Mouse (Mus musculus) ES-Bruce4 (cell line): ENCODE measurements around the gene Hist1h4i. TPM values are rescaled to one million over a fixed set of nuclear protein-coding genes. Genes with fewer than 3 reads are reported as not detected.

Experiments used
- H3K27ac ChIP-seq: 2 replicates; pipeline ENCODE4 v1.5.1; 2012; ENCODE audit warnings: low read length, inconsistent platforms; ENCODE audit not compliant: insufficient read depth
- H3K27me3 ChIP-seq: 2 replicates; pipeline ENCODE4 v1.6.1; 2012; ENCODE audit warnings: mild to moderate bottlenecking, low read length, inconsistent platforms; ENCODE audit not compliant: control insufficient read depth, poor library complexity, insufficient read depth, severe bottlenecking
- H3K36me3 ChIP-seq: 2 replicates; pipeline ENCODE4 v1.6.1; 2012; ENCODE audit warnings: inconsistent platforms, mild to moderate bottlenecking, low read length, moderate library complexity; ENCODE audit not compliant: control insufficient read depth, poor library complexity, insufficient read depth, severe bottlenecking
- H3K4me1 ChIP-seq: one replicate; pipeline ENCODE4 v1.8.1; 2011; ENCODE audit warnings: low read length; ENCODE audit not compliant: control insufficient read depth, insufficient read depth
- H3K4me3 ChIP-seq: 2 replicates; pipeline ENCODE4 v1.5.1; 2011; ENCODE audit warnings: low read depth, mild to moderate bottlenecking, low read length
- H3K9ac ChIP-seq: 2 replicates; pipeline ENCODE4 v1.6.1; 2012; ENCODE audit warnings: low read depth, mild to moderate bottlenecking, inconsistent platforms; ENCODE audit not compliant: poor library complexity, severe bottlenecking
- H3K9me3 ChIP-seq: replicated peaks from 2 replicates; pipeline ENCODE4 v1.6.1; 2012; ENCODE audit warnings: mild to moderate bottlenecking, low read length, inconsistent platforms; ENCODE audit not compliant: control insufficient read depth, poor library complexity, insufficient read depth, severe bottlenecking
- CTCF ChIP-seq: IDR thresholded peaks from one replicate; pipeline ENCODE4 v1.8.1; 2011; ENCODE audit warnings: low read depth, low read length
- EP300 ChIP-seq: IDR thresholded peaks from 2 replicates; pipeline ENCODE4 v1.6.1; 2011; ENCODE audit warnings: low read depth, low read length; ENCODE audit not compliant: insufficient read depth
- POLR2A ChIP-seq: IDR thresholded peaks from one replicate; pipeline ENCODE4 v1.8.1; 2011; ENCODE audit warnings: low read length; ENCODE audit not compliant: insufficient read depth
- polyA plus RNA-seq: library from polyadenylated mRNA; stranded (reverse); fragments of >200 nt; gene quantifications from 2 replicates; pipeline ENCODE4 v1.2.4, GENCODE M21; 2011; ENCODE audit warnings: low read depth; ENCODE audit not compliant: missing spikeins, insufficient read depth, insufficient read length

Gene Hist1h4i
- polyA plus RNA-seq, 1 experiment: 6.5 TPM

DNA sequence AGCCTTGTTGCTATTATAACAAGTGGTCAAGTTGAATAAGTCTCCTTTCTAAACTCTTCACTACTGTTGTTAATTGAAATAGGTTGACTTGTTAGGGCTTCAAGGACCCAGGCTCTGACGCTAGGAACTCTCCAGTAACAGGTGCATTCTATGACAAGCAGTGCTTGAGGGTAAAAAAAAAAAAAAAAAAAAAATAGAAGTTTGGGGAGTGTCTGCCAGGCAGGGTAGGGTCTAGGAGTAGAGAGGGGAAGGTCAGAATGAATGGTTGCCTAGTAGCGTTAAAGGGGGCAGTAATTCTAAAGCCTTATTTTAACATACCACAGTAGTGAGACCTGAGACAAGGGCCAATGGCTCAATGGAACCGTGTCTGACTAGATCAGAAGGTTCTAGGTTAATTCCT lies 42.8 kb downstream of the Hist1h4i start:
- no peak overlapping the region for H3K4me3 ChIP-seq
- no peaks in the 10 kb centered on the region for H3K9me3 ChIP-seq
- no peaks in the 10 kb centered on the region for H3K4me1 ChIP-seq
- H3K9ac ChIP-seq: no peak overlapping the region
- TF ChIP-seq EP300 (no peak), CTCF (no peak), POLR2A (no peak)
- H3K27me3 ChIP-seq: peaks cover 9% of the 10 kb centered on the region
- no peaks in the 10 kb centered on the region for H3K36me3 ChIP-seq
- H3K27ac ChIP-seq: no peak overlapping the region

- TF ChIP-seq POLR2A (no peak), EP300 (no peak), CTCF (no peak)
- Histone ChIP-seq H3K27ac (no peak overlapping the region), H3K4me3 (no peak overlapping the region), H3K36me3 (no peaks in the 10 kb centered on the region), H3K27me3 (peaks cover 9% of the 10 kb centered on the region), H3K9ac (0 out of 2 replicates have a peak overlapping the region, but pooled peaks have one; percentile 46), H3K4me1 (peaks cover 2% of the 10 kb centered on the region), H3K9me3 (no peaks in the 10 kb centered on the region)
Measured at GRCm38 (mm10) chr13:21997821-21998220, 43.3 kb downstream of the Hist1h4i start.

DNA sequence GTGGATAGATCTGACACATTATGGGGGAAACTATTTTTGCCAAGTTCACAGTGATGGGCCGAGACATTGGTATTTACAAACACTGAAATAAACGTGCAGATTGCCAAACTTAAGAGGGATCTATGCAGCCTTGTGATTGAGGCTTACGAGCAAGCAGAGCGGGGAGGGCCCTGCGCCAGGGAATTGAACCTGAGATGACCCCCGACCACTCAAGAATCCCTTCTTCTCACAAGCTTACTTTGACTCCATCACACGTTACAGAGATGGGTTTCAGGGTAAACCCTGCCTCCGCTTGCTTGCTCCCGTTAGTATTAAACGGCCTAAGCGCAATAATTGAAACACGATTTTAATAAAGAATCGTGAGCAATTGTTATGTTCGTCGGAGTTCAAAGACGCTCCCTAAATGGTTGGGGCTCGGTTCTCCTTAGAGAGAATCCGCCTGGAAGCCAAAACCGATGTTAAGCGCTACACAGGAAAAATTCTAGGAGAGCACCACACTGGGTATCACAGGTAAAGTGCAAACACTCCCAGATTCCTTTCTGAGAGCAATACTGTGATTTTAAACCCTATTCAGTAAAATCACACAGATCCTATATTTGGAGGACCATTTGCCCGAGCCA lies 43.9 kb downstream of the Hist1h4i start:
- no peak overlapping the region for H3K27ac ChIP-seq
- H3K4me1 ChIP-seq: peaks cover 2% of the 10 kb centered on the region
- H3K9me3 ChIP-seq: no peaks in the 10 kb centered on the region
- H3K36me3 ChIP-seq: no peaks in the 10 kb centered on the region
- TF ChIP-seq EP300 (no peak), CTCF (no peak), POLR2A (no peak)
- H3K27me3 ChIP-seq: peaks cover 9% of the 10 kb centered on the region
- peak overlapping the region; percentile 46; the same call in 1 of the 2 replicates for H3K9ac ChIP-seq
- H3K4me3 ChIP-seq: peak overlapping the region; percentile 75

- peak overlapping the region; percentile 75 for H3K4me3 ChIP-seq
- H3K27ac ChIP-seq: no peak overlapping the region
- no peaks in the 10 kb centered on the region for H3K36me3 ChIP-seq
- TF ChIP-seq CTCF (no peak), EP300 (no peak), POLR2A (no peak)
- H3K4me1 ChIP-seq: peaks cover 2% of the 10 kb centered on the region
- H3K27me3 ChIP-seq: peaks cover 9% of the 10 kb centered on the region
- H3K9ac ChIP-seq: peak overlapping the region; percentile 46
- no peaks in the 10 kb centered on the region for H3K9me3 ChIP-seq
Measured at GRCm38 (mm10) chr13:21996840-21997185, 44.3 kb downstream of the Hist1h4i start.

DNA sequence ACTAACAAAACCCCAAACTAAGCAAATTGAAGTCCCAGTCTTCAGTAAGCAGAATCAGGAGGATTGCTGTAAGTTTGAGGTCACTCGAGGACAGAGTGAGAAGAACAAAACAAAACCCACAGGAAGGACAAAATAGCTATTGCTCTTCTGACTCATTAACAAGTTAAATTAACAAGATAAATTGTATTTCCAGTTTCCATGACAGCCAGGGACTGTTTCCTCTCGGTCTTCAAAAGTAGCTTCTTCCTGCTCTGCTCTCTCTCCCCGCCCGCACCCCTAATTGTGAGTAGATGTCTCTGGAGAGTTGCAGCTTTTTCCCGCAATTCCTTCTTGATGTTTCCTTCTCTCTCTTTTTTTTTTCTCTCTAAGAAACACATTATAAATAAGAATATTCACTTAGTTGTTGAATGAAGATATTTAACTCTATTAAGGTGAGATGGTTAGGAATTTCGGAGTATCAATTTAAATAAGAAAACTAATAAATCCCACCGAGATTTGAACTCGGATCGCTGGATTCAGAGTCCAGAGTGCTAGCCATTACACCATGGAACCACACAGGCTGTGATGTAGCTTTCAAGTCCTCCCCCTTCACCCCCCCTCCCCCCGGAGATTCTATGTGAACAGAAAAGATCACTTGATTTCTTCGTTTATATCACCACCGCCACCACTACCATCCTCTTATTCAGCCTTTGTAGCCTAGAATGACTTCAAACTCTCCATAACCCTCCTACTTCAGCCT lies 44.9 kb downstream of the Hist1h4i start:
- Histone ChIP-seq H3K27ac (no peak overlapping the region), H3K9ac (peak overlapping the region; percentile 46), H3K4me3 (peak overlapping the region; percentile 75), H3K36me3 (no peaks in the 10 kb centered on the region), H3K27me3 (peaks cover 9% of the 10 kb centered on the region), H3K4me1 (peaks cover 2% of the 10 kb centered on the region), H3K9me3 (no peaks in the 10 kb centered on the region)
- no peak for TF ChIP-seq EP300
- no peak for TF ChIP-seq CTCF
- no peak for TF ChIP-seq POLR2A

GRCm38 (mm10) chr13:21995331-21995914 lies 45.7 kb downstream of the Hist1h4i start:
- TF ChIP-seq EP300 (no peak), POLR2A (no peak), CTCF (no peak)
- Histone ChIP-seq H3K36me3 (no peaks in the 10 kb centered on the region), H3K27ac (no peak overlapping the region), H3K9ac (peak overlapping the region; percentile 38), H3K9me3 (no peaks in the 10 kb centered on the region; the same call in 1 of the 2 replicates), H3K4me1 (peaks cover 2% of the 10 kb centered on the region), H3K4me3 (peak overlapping the region; percentile 64), H3K27me3 (peaks cover 9% of the 10 kb centered on the region)
